Mouse (Mus musculus) adrenal gland (tissue): ENCODE results near the gene Gm13272.
"Not testable (repeated sequence)": the region's sequence is repeated elsewhere in the genome, so short reads cannot be mapped to it uniquely, and the experiment has no call there.

Experiments used
- intact Hi-C: fragments of 180-260 bp; cut with DNase I; formaldehyde crosslinking; loops from one replicate; pipeline ENCODE4 v1.15.1; 2025
- long read RNA-seq, 2 experiments: library from polyadenylated mRNA; unstranded; transcript quantifications; one replicate each; pipeline ENCODE4 v2.0.0; 2020; ENCODE audit warnings: borderline replicate concordance in 1 of 2; ENCODE audit not compliant: insufficient replicate concordance in 1 of 2

Gene Gm13272
- long read RNA-seq, experiment 1 = 0 reads
- long read RNA-seq, experiment 2 = 0 reads

GRCm38 (mm10) chr4:88779550-88779949 lies at the start of gene Gm13272:
Gene Gm13272 (plus strand): TSS chr4:88779850.
- intact Hi-C loops = not testable (repeated sequence)

GRCm38 (mm10) chr4:88738480-88738879 lies 41.2 kb upstream of the Gm13272 start:
- intact Hi-C loops = no loop called here

GRCm38 (mm10) chr4:88739036-88739435 lies 40.6 kb upstream of the Gm13272 start:
- intact Hi-C loops = no loop called here

GRCm38 (mm10) chr4:88741426-88741825 lies 38.2 kb upstream of the Gm13272 start:
- intact Hi-C loops = no loop called here

- intact Hi-C loops = no loop called here
Measured at GRCm38 (mm10) chr4:88742771-88743371, 36.8 kb upstream of the Gm13272 start.

- intact Hi-C loops = no loop called here
Measured at GRCm38 (mm10) chr4:88744207-88744606, 35.4 kb upstream of the Gm13272 start.

- intact Hi-C loops = no loop called here
Measured at GRCm38 (mm10) chr4:88749926-88750325, 29.7 kb upstream of the Gm13272 start.

GRCm38 (mm10) chr4:88754818-88755340 lies 24.8 kb upstream of the Gm13272 start, which contains the start of gene Gm13271:
Gene Gm13271 (plus strand): TSS chr4:88754868.
- intact Hi-C loops = not testable (repeated sequence)

- intact Hi-C loops = not testable (repeated sequence)
Measured at GRCm38 (mm10) chr4:88756581-88757513, 22.8 kb upstream of the Gm13272 start.

- intact Hi-C loops = not testable (repeated sequence)
Measured at GRCm38 (mm10) chr4:88757628-88758031, 22.0 kb upstream of the Gm13272 start.

GRCm38 (mm10) chr4:88758751-88759150 lies 20.9 kb upstream of the Gm13272 start:
- intact Hi-C loops = not testable (repeated sequence)

- intact Hi-C loops = not testable (repeated sequence)
Measured at GRCm38 (mm10) chr4:88759610-88760268, 19.9 kb upstream of the Gm13272 start, which contains the start of gene Gm13283. Gene Gm13283 (plus strand): TSS chr4:88760119.

- intact Hi-C loops = not testable (repeated sequence)
Measured at GRCm38 (mm10) chr4:88760431-88760830, 19.2 kb upstream of the Gm13272 start.

GRCm38 (mm10) chr4:88761776-88762175 lies 17.9 kb upstream of the Gm13272 start:
- intact Hi-C loops = not testable (repeated sequence)

- intact Hi-C loops = not testable (repeated sequence)
Measured at GRCm38 (mm10) chr4:88762341-88762740, 17.3 kb upstream of the Gm13272 start.

GRCm38 (mm10) chr4:88763384-88764018 lies 16.1 kb upstream of the Gm13272 start:
- intact Hi-C loops = not testable (repeated sequence)

GRCm38 (mm10) chr4:88773534-88773933 lies 6.1 kb upstream of the Gm13272 start, which contains the start of gene Gm13290:
Gene Gm13290 (plus strand): TSS chr4:88773834.
- intact Hi-C loops = not testable (repeated sequence)

GRCm38 (mm10) chr4:88776622-88777021 lies 3.0 kb upstream of the Gm13272 start, which contains the start of gene Gm13289:
Gene Gm13289 (plus strand): TSS chr4:88776922.
- intact Hi-C loops = not testable (repeated sequence)

GRCm38 (mm10) chr4:88780320-88780719 lies 670 bp downstream of the Gm13272 start:
- intact Hi-C loops = not testable (repeated sequence)

- intact Hi-C loops = not testable (repeated sequence)
Measured at GRCm38 (mm10) chr4:88781831-88782230, 2.2 kb downstream of the Gm13272 start, which contains the start of gene Ifnz. Gene Ifnz (plus strand): TSS chr4:88782131.

GRCm38 (mm10) chr4:88782335-88782734 lies 2.7 kb downstream of the Gm13272 start:
- intact Hi-C loops = not testable (repeated sequence)
